Mouse (Mus musculus) adrenal gland (tissue): ENCODE measurements around the gene Fam172a.

Experiments
- intact Hi-C: fragments of 180-260 bp; cut with DNase I; formaldehyde crosslinking; loops from one replicate; pipeline ENCODE4 v1.15.1; 2025

Gene Fam172a

GRCm38 (mm10) chr13:78099746-78100530, 398.1 kb downstream of the Fam172a start:
- intact Hi-C loops: no loop called here

- intact Hi-C loops: no loop called here
Observed at GRCm38 (mm10) chr13:78100664-78101063, 398.8 kb downstream of the Fam172a start.

- intact Hi-C loops: no loop called here
Observed at GRCm38 (mm10) chr13:78102337-78102736, 400.5 kb downstream of the Fam172a start.

GRCm38 (mm10) chr13:78104851-78105250, 403.0 kb downstream of the Fam172a start:
- intact Hi-C loops: no loop called here

GRCm38 (mm10) chr13:78110648-78111047, 408.8 kb downstream of the Fam172a start:
- intact Hi-C loops: no loop called here

- intact Hi-C loops: no loop called here
Observed at GRCm38 (mm10) chr13:78113978-78114377, 412.1 kb downstream of the Fam172a start.

- intact Hi-C loops: no loop called here
Observed at GRCm38 (mm10) chr13:78118715-78119114, 416.9 kb downstream of the Fam172a start.

- intact Hi-C loops: no loop called here
Observed at GRCm38 (mm10) chr13:78121991-78122390, 420.2 kb downstream of the Fam172a start.

GRCm38 (mm10) chr13:78123911-78124426, 422.1 kb downstream of the Fam172a start:
- intact Hi-C loops: no loop called here

- intact Hi-C loops: no loop called here
Observed at GRCm38 (mm10) chr13:78157465-78157864, 455.6 kb downstream of the Fam172a start.

- intact Hi-C loops: loop anchor here (5.0 kb wide), 1 partner anchor 35 kb away; the partner anchor contains the start of gene Nr2f1
Observed at GRCm38 (mm10) chr13:78162149-78162548, 460.3 kb downstream of the Fam172a start.

GRCm38 (mm10) chr13:78163087-78163958, 461.5 kb downstream of the Fam172a start:
- intact Hi-C loops: loop anchor here (5.0 kb wide), 1 partner anchor 34 kb away; the partner anchor contains the start of gene Nr2f1

GRCm38 (mm10) chr13:78164941-78165340, 463.1 kb downstream of the Fam172a start:
- intact Hi-C loops: loop anchor here (5.0 kb wide), 1 partner anchor 32 kb away; the partner anchor contains the start of gene Nr2f1

- intact Hi-C loops: no loop called here
Observed at GRCm38 (mm10) chr13:78168166-78168565, 466.3 kb downstream of the Fam172a start.

- intact Hi-C loops: no loop called here
Observed at GRCm38 (mm10) chr13:78171320-78171719, 469.5 kb downstream of the Fam172a start.

- intact Hi-C loops: no loop called here
Observed at GRCm38 (mm10) chr13:78171984-78172636, 470.3 kb downstream of the Fam172a start.

- intact Hi-C loops: no loop called here
Observed at GRCm38 (mm10) chr13:78172861-78173260, 471.0 kb downstream of the Fam172a start.

- intact Hi-C loops: no loop called here
Observed at GRCm38 (mm10) chr13:78174191-78174590, 472.4 kb downstream of the Fam172a start.

- intact Hi-C loops: loop anchor here (5.0 kb wide), 1 partner anchor 193 kb away; no protein-coding TSS in a partner anchor
Observed at GRCm38 (mm10) chr13:78174891-78175290, 473.1 kb downstream of the Fam172a start.

- intact Hi-C loops: loop anchor here (5.0 kb wide), 1 partner anchor 194 kb away; no protein-coding TSS in a partner anchor
Observed at GRCm38 (mm10) chr13:78175821-78176380, 474.1 kb downstream of the Fam172a start.
